Mouse (Mus musculus) liver, adult (tissue): ENCODE measurements around the gene Aven.

Experiments
- GATA4 ChIP-seq: IDR thresholded peaks from 2 replicates; pipeline ENCODE4 v1.6.1; 2014; ENCODE audit warnings: mild to moderate bottlenecking, low read length; ENCODE audit not compliant: insufficient replicate concordance

Gene Aven

GRCm38 (mm10) chr2:112593781-112594180 is 101.0 kb downstream of the Aven start:
- no peak for TF ChIP-seq GATA4

GRCm38 (mm10) chr2:112595807-112596206 is 103.0 kb downstream of the Aven start:
- no peak for TF ChIP-seq GATA4

- TF ChIP-seq GATA4, result no peak
These were observed 103.7 kb downstream of the Aven start for GRCm38 (mm10) chr2:112596415-112596814.

DNA sequence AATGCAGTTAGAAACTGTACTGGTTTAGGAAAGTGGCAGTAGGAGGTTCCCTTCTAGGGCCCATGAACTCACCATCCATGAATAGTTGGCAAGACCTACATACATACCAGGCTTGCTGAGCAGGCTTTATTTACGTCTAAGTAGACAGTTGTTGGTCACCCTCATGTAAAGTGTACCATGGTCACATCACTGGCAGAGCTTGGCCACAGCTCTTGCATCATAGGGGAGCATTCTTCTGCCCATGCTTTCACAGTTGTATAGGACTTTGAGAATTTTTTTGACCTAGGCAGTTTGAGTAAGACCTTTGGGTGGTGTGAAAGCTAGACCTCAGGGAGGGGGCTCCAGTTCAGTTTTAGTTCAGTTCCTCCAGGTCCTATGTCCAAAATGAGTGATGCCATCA is 104.3 kb downstream of the Aven start:
- TF ChIP-seq GATA4, result no peak

DNA sequence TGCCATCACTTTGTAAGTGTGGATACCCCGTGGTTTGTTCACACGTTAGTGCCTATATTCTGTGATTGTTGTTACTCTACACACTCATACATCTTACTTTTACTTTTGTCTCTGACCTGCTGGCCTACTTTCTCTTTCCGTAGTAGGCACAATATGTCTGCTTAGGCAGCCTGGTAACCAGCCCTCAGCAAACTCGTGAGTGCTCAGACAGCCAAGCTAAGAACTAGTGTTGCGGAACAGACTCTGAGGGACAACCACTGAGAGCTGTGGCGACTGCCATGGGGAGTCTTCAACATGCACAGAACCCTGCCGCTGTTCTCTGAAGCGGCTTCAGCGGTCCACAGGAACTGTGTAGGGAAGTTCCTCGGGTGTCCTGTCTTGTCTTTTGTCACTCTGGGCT is 107.5 kb downstream of the Aven start:
- TF ChIP-seq GATA4, result no peak

DNA sequence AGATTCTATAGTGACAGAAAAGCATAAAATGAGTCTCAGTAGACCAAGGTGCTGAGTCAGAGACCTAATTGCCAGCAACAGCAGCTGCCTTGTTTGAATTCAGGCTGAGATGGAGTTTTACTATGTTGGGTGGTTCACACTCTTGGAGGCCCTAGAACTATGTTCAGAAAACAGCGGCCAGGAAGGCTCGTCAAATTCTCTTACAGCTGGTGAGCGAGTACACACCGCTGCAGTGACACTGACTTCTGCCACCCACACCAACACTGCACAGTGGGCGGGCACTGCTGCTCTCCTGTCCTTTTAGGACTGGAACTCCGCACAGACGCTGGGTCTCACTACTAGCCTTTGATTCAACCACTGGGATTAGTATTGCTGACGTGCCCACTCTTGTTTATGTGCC is 109.7 kb downstream of the Aven start:
- TF ChIP-seq GATA4, result no peak

GRCm38 (mm10) chr2:112606536-112606935 is 113.8 kb downstream of the Aven start:
- TF ChIP-seq GATA4, result no peak

- peak; percentile 11; the same call in 1 of the 2 replicates for TF ChIP-seq GATA4
These were observed 119.9 kb downstream of the Aven start for GRCm38 (mm10) chr2:112612628-112613027.

GRCm38 (mm10) chr2:112614375-112614774 is 121.6 kb downstream of the Aven start:
- no peak for TF ChIP-seq GATA4

GRCm38 (mm10) chr2:112617206-112617605 is 124.4 kb downstream of the Aven start:
- TF ChIP-seq GATA4, result no peak

GRCm38 (mm10) chr2:112625156-112625555 is 132.4 kb downstream of the Aven start:
- no peak for TF ChIP-seq GATA4

- no peak for TF ChIP-seq GATA4
These were observed 137.9 kb downstream of the Aven start for GRCm38 (mm10) chr2:112630669-112631068.

DNA sequence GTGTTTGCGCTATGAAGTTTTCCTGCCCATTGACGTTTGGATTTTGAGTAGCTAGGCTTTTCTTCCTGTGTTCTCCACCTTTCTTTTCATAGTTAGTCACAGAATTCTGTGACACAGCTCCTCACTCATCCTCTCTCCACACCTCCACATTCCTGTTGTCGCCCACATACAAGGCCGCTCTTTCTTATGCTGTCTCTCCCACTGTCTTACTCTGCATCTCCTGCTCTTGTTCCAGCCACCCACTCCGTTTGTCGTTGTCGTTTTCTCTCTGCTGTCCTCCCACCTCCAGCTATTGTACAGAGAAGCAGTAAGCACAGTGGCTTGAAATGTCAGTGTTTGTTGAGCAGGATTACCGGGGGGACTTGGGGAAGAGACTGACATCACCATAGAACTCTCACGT is 139.8 kb downstream of the Aven start:
- TF ChIP-seq GATA4, result no peak

DNA sequence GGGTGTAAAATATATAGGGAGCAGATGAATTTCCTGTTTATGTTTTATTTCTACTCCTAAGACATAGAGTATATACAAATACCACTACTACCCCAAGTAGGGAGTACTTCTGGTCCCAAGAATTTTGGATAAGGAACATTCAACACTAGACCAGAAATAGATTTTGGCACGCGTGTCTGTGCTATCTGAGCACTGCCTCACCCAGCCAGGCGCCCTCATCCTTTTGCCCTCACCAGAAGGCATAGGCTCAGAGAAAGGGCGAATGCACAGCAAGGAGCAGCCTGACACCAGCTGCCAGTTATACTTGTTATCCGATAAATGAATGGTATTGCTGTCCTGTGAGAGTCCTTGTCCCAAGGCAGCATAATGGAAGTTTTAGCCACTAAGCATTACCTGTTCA is 144.4 kb downstream of the Aven start:
- TF ChIP-seq GATA4, result no peak

DNA sequence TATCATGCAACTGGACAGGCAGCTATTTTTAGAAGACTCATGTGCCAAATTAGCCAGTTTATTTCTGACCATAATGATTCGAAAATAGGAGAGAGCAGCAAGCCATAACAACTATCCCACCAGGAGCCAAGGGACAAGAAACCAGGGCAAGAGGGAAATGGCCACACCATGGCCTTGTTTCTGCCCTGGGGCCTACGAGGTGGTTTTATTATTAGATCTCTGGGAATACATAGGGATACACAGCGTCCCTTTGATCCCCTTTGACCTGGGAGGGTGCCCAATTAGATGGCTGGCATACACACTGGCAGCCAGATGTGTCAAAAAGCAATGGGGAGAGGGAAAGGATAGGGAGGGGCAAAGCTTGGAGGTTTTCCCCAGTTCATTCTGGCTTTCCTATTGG is 161.1 kb downstream of the Aven start:
- no peak for TF ChIP-seq GATA4

- TF ChIP-seq GATA4, result no peak
These were observed 163.4 kb downstream of the Aven start for GRCm38 (mm10) chr2:112656131-112656530.

GRCm38 (mm10) chr2:112669461-112669860 is 176.7 kb downstream of the Aven start:
- TF ChIP-seq GATA4, result no peak

DNA sequence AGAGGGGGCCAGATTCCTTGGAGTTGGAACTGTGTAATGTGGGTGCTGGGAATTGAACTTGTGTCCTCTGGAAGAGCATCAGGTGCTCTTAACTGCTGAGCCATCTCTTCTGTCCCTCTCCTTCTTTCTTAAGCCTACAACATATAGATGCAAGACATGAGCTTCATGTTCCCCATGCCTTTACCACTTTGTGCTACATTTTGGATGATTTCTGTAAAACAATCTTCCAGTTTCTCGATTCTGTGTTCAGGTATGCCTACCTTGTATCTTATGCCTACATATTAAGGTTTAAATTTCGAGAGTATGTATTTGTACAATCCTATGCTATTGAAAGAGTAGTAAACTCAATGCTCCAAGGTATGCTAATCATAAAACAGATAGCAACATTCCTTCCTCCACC is 183.4 kb downstream of the Aven start:
- no peak for TF ChIP-seq GATA4

- TF ChIP-seq GATA4, result no peak
These were observed 184.0 kb downstream of the Aven start for GRCm38 (mm10) chr2:112676721-112677120.

DNA sequence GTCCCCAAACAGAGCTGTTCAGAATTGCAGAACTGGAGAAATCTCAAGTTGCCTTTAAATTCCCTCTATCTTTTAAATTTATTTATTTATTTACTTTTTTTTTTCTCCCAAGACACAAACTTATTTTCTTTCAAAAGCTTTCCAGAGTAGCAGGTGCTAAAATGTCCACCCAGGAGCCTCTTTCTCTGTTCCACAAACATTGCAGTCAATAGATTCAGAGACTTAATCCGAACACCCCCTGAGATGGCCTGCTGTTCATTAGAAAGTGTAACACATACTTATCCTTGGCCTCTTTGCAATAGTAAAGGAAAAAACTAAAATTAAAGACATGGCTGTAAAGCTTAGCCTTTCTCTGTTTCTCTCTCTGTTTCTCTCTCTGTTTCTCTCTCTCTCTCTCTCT is 184.5 kb downstream of the Aven start:
- TF ChIP-seq GATA4, result no peak
